Mouse (Mus musculus) yolk sac, embryonic 10.5 days (tissue): ENCODE measurements around the gene Rasgef1b.

Source experiments
- DNase-seq: peaks from one replicate; pipeline ENCODE4 v3.0.0-alpha.2; 2017; ENCODE audit warnings: low spot score

The Rasgef1b gene

DNA sequence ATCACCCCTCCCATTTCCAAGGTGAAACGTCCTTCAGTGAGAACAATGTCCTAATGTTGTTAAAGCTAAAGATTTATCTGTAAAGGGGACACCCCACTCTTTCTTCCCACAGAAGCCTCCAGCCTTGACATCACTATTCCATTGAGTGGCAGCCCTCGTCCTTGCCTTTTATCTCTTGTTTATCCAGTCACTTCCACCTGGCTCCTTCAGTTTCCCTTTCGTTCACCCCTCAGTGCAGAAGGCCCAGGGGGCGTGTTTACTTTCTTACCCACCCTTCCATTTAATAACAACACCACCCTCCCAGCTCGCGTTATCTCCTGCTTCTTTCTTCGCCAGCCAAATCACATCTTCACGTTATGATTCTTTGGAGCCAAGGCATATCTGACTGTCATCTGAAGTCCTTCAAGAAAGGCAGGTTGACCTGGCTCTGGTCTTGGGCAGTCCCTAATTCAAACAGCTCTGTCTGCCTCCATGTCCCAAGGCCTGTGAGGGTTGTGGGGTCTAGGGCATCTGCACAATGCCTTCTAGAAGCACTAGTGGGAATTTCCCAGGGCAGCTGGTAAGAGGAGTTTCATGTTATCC, 355.2 kb downstream of the Rasgef1b start:
- DNase-seq = no peak

DNA sequence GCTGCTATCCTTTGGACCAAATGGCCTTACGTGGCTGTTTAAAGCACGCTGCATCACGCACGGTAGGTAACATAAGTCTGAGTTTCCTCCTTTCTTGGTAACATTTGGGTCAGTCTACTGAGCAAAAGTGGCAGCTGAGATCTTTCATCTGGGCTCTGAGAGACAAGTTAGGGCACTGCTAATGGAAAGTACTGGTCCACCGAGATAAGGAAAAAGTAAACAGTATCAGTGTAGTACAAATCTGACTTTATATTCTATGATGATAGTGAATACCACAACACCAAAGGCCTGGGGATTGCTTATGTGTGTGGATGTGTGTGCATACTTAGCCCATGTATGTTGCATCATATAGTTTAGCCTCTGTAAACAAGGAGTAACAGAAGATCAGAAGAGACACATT, 358.2 kb downstream of the Rasgef1b start:
- no peak for DNase-seq

DNA sequence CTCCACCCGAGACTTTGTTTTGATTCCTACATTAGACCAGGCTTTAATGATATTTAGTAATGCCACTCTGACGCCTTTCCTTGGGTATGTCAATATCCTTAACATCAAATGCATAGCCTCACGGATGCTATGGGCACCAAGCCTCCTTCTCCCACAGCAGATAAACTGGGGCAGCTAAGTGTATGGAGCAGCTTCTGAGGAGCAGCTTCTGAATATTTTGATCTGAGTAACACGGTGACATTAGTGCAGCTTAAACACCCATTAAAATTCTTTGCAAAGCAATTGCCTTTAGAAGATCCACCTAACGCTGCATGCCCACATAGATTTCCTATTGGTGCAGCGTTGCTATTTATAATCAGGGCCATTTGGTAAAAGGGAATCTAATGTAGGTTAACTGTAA, 359.6 kb downstream of the Rasgef1b start:
- no peak for DNase-seq

GRCm38 (mm10) chr5:99368615-99369014, 360.2 kb downstream of the Rasgef1b start:
- no peak for DNase-seq

- no peak for DNase-seq
Measured at GRCm38 (mm10) chr5:99360531-99360930, 368.3 kb downstream of the Rasgef1b start.

DNA sequence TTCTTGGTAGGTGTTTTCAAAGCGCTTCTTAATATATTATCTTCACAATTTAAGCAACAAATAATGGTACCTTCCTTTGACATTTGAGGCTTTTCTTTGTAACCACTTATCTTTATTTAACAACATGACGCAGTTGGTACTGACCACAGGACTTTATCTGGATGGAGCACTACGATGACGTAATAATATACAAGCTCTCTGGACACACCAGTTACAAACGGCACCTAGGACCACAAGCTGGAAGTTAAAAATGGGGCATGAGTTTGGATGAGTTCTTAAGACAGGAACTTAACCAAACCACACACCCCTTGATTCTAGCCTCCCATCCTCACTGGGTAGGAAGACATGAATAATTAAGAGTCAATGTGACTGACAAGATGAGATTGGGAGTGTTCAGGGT, 369.6 kb downstream of the Rasgef1b start:
- no peak for DNase-seq

GRCm38 (mm10) chr5:99354640-99355132, 374.2 kb downstream of the Rasgef1b start:
- DNase-seq = peak; percentile 12

- no peak for DNase-seq
Measured at GRCm38 (mm10) chr5:99350030-99350429, 378.8 kb downstream of the Rasgef1b start.

DNA sequence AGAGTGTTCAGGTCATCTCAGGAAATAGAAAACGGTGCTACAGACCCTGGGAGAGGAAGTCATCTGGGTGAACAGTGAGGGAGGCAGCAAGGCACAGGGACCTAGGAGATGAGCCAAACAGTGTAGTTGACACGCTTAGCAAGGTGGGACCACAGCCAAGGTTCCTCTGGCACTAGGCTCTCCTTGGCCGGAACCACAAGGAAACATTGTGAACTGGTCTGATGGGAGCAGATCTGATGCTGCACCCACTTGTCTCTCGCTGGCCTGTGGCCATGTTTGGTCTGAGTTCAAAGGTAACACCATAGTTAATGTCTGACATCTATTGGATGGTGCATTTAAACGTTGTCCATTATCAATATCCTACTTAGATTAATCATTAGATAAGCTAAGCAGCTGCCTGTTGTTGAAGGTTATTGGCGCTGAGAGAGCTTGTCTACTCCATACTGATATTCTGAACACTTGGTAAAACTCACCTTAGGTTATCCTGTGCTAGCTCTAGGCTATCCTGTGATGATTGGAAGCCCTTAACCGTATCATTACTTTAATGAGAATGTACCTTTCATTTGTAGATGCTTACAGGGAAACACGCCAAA, 380.5 kb downstream of the Rasgef1b start:
- DNase-seq = no peak

DNA sequence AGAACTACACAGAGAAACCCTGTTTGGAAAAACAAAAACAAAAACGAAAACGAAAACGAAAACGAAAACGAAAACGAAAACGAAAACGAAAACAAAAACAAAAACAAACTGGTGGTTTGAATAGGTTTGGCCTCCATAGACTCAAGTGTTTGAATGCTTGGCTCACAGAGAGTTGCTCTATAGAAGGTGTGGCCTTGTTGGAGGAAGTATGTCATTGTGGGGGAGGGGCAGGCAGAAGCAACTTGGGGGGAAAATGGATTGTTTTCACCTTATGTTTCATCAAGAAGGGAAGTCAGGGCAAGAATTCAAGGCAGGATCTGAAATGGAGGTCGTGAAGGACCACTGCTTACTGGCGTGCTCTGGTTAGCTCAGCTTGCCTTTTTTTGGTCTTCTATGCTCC, 386.3 kb downstream of the Rasgef1b start:
- no peak for DNase-seq

DNA sequence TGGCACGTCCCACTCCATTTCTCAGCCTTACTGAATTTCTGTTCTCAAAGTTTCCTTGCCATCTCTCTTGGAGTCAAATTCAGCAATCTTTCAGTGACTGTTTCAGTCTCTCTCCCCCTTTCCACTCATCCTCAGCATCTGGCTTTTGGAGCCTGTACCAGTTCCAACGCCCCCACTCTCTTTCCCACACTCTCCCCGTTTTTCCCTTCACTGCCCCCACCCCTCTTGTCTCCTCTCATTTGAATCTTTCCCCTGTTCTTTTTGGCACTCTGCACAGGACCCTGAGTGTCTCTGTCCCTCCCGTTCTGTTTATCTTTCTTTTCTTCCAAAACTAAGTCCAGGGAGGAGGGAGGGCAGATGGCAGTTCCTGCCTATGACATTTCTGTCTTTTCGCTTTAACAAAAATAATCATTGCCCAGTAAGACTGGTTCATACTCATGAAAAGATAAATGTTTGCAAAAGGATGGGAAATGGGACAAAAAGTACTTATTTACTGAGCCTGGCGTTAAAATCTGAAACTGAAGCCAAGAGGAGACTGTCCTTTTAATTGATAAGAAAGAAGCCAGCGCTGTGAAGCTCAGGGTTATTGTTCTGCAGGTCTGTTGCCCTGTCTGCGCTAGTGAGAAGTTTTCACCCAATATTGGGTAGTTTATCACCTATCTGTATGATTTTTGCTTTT, 388.4 kb downstream of the Rasgef1b start:
- DNase-seq = no peak

DNA sequence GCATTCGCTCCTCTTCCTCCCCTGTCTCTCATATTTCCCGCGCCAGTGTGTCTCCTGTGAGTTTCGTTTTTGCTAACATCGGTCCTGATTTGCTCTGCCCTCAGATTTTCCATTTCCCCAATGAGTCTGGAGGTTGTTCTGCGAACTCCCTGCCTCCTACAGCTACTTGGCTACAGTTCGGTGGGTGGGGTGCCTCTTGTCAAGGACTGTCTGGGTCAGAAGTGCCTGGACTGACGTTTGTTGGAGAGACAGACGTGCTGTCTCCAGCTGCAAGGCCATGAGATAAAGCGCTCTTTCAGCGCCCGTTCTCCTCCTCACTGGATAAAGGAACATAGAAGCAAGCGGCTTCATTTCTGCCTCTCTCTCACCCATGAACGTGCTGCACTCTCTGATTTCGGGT, 389.1 kb downstream of the Rasgef1b start:
- DNase-seq = no peak

DNA sequence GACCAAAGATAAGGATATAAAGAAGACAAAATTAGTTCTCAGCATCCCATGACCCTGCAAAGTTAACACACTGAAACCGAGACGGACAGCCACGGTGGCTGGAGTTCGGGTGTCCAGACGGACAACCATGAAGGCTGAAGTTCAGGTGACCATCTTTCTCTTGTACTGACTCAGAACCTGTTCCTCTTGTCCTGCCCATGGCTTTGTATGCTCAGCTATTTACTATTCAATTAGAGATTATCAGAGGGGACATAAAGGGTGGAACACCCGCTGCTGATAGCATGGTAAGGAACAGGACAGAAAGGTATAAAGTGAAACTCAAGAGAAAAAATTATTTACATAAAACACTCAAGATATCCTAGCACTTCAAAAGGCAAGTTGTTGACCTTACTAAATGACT, 390.0 kb downstream of the Rasgef1b start:
- DNase-seq = no peak

DNA sequence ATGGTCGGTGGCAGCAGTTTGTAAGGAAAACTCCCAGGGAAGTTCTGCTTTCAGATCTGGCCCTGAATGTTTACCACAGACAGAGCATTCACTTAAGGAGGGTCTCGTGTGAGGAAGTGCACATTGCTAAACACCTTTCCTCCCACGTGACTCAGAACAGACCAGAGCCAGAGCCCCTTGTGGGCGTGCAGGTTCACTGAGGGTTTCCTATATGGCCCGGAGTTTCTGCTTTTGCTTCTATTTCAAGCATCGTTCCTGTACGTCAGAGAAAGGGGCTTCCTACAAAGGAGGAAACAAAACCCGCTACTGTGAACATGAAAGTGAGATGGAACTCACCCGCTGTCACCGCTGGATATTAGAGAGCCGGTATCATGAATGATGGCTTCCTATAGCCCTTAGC, 392.4 kb downstream of the Rasgef1b start:
- DNase-seq = no peak

DNA sequence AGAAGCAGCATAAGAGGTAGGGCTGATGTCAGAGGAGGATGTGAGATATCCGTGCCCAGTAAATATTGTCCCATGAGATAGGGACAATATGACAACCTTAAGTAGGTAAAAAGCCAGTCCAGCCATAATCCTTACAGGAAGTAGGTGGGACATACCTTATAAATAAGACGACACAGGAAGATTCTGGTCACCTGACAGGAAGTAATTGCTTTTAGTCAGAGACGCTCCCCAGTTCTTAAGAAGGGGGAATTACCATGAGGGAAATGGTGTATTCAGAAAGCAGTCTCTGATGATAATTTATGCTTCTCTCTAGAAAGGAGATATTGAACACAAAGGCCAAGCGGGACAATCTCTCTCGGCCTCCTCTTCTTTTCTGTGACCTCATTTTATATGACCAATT, 394.8 kb downstream of the Rasgef1b start:
- DNase-seq = no peak

DNA sequence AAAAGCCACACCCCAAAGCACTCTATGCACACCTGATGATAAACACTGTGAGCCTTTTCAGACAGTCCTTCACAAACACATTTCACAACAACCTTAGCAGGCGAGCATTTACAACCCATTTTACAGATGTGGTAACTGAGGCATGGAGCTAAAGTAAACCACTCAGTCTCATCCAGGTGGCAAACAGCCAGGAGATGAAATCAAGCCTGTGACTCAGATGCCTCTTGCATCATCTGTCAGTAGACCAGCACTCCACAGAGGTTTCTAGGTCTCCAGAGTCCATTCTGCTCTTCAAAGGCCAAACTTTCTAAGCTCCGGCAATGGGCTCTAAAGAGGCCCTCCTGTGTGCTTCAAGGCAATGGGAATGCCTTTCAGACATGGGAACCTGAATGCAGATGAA, 396.8 kb downstream of the Rasgef1b start:
- DNase-seq = no peak

DNA sequence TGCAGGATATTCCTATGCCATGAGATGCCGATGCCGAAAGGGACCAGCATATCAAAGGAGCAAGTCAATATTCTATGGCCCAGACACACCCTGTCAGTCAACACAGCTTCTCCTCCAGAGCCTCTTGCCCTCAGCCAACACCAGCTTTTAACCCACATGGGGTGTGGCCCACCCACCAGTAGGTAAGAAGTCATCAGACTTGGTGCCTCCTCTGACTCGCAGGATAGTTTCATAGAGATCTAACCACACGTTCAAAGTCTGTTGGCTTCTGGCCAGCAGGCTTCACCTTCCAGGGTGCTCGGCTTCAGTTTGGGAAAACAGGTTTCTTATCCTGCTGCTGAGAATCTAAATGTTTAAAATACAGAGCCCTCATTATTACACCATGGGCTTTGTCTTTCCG, 399.8 kb downstream of the Rasgef1b start:
- DNase-seq = no peak

DNA sequence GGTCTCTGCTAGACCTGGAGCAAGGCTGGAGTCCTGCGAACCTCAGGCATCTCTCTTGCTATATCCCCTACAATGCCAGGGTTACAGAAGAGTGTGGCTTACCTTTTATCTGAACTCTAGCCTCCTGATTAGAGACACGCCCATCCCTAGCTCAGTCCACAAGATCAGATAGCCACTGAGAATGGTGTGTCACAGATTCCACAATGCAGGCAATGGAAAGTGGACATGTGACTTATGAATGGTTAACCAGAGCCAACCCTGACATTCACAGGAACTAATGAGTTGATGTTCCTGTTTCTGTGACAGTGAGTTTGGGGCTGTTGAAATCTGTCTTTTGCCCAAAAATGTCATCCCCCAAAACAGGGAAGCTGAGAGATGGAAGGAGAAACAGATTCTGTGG, 401.8 kb downstream of the Rasgef1b start:
- DNase-seq = peak; percentile 58

- no peak for DNase-seq
Measured at GRCm38 (mm10) chr5:99325301-99325700, 403.6 kb downstream of the Rasgef1b start.

DNA sequence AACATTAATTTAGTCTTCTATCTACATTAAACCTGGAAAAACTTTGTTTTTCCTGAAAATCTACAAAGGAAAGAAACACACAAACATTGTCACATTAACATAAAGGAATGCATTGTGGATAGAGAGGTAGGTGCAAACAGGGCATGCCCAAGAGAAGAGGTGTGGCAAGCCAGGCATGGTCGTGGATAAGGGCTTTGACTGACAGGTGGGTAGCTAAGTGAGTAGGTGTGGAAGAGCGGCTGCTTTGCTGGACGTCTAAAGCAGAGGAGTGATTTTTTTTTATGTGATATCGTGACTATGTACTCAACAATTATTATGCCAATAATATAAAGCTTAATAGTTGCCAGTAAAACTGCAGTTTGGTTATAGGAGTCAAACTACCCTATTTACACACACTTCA, 408.1 kb downstream of the Rasgef1b start:
- DNase-seq = no peak

DNA sequence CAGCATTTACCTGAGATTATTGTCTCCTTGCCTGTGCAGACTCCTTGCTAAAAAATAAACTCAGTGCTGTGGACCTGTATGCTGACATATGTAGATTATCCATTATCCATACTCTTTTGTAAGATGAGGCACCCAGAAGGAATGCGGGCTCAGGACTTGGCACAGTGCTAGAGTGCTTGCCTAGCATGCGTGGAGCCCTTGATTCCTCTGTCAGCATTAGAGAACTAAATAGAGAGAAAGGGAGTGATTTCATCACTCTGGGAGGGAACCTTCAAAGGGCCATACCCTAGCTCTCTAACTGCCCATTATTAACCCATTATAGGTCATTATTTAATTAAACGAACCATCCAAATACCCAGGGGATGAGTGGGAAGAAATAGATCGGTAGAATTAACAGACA, 430.9 kb downstream of the Rasgef1b start:
- DNase-seq = no peak

- no peak for DNase-seq
Measured at GRCm38 (mm10) chr5:99296348-99296747, 432.5 kb downstream of the Rasgef1b start.

GRCm38 (mm10) chr5:99292287-99292851, 436.5 kb downstream of the Rasgef1b start:
- no peak for DNase-seq
